Mouse (Mus musculus): ENCODE results near the gene Xk.
"Not testable (repeated sequence)": the region's sequence is repeated elsewhere in the genome, so short reads cannot be mapped to it uniquely, and the experiment has no call there.

Xk gene

GRCm38 (mm10) chrX:9327954-9328353 is 55.4 kb downstream of the Xk start:
- DNase-seq, result not testable (repeated sequence)

- not testable (repeated sequence) for DNase-seq
Observed at GRCm38 (mm10) chrX:9332366-9332962, 59.9 kb downstream of the Xk start.

GRCm38 (mm10) chrX:9333035-9333434 is 60.5 kb downstream of the Xk start:
- not testable (repeated sequence) for DNase-seq

- DNase-seq, result not testable (repeated sequence)
Observed at GRCm38 (mm10) chrX:9334996-9335395, 62.4 kb downstream of the Xk start.

GRCm38 (mm10) chrX:9350327-9350726 is 77.8 kb downstream of the Xk start, which contains the start of gene H2al1k:
Gene H2al1k, plus strand, starts transcription at chrX:9350627.
- not testable (repeated sequence) for DNase-seq

All from right cerebral cortex, postnatal 25 days (tissue).